Mouse (Mus musculus) R1 (cell line): ENCODE data around the gene Per1.

Experiments
- DNase-seq: peaks from one replicate; pipeline ENCODE4 v3.0.0-alpha.2; 2018; ENCODE audit warnings: low read depth, low spot score

Gene Per1

DNA sequence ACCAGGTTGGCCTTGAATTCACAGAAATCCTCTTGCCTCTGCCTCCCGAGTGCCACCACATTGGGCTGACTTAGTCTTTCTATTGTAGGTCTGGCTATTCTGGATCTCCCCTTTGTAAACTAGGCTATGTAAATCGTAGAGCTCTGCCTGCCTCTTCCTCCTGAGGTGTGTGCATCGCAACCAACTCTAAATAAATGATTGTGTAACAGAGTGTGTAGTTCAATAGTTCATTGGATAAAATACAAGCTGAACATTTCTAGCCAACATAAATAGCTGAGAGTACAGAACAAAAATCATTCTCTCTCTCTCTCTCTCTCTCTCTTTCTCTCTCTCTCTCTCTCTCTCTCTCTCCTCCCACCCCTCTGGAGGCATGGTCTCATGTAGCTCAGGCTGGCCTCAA is 19.6 kb downstream of the Per1 start:
- no peak for DNase-seq

DNA sequence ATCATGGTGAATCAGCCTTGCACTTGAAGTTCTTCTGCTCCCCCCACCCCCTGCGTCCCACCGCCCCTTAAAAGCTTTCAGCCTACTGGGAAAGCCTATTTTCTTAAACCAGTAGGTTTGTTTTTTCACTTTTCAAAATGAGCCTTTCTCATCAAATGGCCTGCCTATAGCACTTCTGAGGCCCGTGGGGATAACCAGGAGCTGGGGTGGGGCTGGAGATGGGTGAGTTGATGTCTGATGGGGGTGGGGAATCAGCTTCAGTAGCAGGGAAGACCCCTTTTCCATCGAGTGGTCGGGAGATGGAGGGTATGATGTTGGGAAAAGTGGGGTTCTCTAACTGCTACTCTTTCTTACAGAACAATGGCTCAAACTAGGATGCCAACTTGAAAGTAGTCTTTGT is 21.8 kb downstream of the Per1 start:
- DNase-seq = no peak

DNA sequence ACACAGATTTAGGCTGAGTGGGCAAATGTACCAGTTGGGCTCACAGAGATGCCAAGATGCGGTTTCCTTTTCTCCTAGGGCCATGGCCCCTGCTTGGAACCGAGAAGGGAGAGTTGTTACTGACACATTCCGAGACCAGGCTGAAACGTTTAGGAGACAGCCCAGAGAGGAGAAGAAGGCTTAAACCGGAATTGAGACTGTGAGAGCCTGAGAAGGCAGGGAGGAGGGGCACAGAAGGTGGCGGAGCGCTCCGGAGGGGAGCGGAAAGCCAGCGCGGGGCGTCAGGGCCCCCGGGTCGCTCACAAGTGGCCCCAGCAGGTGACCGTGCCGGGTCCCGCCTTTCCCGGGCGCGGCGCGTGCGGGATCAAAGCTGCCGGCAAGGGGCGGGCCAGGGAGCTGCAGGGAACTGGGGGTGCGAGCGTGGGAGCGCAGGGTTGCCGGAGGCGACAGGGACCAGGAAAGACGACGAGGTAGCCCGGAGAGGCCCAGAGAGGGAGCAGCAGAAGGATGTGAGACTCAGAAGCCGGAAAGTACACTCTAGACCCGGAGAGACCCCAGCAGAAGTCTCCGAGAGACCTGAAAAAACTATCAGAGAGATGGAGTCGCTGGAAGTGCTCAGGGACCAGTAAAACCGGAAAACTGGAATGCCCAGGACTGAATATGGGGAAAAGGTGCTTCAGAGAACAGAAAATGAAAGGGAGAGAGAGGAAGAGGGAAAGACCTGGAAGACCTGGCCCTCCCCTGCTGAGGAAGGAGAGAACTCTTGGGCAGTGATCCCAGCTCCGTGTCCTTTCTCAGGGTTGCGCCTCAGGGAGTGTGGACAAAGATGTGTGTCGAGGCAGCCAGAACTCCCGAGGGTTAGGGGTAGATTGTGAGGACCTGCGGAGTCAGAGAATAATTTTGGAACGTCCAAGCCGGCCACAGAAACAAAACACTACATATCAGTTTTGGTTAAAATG is 23.0 kb downstream of the Per1 start:
- DNase-seq = peak; percentile 66

DNA sequence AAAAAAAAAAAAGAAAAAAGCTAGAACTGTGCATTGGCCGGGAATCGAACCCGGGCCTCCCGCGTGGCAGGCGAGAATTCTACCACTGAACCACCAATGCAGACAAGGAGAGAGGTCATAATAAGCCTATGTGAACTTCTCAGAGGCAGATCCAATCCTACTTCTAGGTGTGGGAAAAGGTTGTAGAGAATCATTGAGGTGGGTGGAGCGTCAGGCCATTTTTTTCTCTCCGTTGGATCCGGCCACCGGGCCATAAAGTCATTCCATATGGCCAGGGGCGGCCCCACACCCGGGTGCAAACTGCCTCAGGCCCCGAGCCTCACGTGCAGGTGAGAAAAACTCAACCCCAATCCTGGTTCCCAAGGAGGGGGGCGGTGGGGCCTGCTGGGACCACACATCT is 23.7 kb downstream of the Per1 start:
- DNase-seq = peak; percentile 86

DNA sequence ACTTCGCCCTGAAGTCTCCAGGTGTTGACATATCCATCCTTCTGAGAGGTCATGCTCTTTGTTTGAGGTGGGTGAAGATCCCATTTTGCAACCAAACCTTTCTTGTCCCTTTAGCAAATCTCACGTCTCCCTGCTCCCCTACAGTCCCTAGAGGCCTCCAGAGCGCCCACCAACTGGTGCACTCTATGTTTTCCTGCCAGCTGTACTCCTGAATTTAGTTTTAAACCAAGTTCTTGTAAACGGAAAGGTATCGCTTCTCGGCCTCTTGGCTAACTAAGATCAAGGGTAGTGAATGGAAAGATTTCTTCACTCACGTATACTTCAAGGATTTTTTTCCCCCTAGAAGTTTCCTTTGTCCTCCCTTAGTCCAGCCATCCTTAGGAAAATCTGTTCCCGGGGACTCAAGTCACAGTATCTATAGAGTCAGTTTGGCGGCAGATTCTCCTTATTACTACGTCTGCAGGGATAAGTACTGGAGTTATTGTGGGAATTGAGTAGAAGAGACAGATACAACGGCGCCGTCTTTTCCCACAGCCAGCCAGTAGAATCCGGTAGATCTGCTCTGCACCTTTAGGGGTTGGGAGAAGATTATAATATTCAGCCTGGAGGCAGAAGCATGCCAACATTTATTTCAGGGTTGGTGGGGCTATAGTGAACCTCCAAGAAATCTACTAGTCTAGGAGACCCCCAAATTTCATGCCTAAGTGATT is 24.6 kb downstream of the Per1 start:
- no peak for DNase-seq

DNA sequence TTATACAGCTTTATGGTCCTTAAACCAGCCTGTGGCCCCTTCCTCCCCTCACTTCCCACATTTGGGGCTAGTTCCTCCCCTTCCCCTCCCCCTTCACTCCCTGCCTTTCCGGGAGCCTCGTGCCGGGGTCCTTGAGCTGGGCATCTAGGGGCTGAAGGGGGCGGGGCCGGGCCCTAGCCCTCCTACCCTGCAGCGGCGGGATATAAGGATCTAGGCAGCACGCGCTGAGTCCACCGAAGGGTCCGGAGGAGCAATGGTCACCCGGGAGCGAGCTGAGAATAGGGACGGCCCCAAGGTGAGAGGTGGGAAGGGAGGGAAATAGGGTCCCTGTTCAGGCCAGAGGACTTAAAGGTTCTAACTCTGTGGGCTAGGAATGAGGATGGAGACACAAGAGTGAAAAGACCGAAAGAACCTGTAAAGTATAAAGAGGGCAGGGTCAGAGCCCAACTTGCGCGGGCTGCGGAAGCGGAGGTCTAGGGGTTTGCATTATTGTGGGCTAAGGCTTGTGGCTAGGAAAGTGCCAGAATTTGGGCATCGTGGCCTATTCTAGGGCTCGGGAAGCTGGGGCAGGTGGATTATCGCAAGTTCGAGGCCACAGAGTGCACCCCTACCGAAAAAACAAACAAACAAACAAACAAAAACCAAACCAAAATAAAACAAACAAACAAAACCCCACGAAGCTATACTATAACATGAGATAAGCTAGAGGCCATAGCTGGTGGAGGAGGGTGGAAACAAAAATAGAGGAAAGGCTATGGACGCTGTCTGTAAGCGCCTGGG is 25.4 kb downstream of the Per1 start, which contains the start of gene Hes7:
Hes7 (plus strand) TSS at position 184 of the 780 bp plus-strand sequence.
- peak; percentile 27 for DNase-seq

DNA sequence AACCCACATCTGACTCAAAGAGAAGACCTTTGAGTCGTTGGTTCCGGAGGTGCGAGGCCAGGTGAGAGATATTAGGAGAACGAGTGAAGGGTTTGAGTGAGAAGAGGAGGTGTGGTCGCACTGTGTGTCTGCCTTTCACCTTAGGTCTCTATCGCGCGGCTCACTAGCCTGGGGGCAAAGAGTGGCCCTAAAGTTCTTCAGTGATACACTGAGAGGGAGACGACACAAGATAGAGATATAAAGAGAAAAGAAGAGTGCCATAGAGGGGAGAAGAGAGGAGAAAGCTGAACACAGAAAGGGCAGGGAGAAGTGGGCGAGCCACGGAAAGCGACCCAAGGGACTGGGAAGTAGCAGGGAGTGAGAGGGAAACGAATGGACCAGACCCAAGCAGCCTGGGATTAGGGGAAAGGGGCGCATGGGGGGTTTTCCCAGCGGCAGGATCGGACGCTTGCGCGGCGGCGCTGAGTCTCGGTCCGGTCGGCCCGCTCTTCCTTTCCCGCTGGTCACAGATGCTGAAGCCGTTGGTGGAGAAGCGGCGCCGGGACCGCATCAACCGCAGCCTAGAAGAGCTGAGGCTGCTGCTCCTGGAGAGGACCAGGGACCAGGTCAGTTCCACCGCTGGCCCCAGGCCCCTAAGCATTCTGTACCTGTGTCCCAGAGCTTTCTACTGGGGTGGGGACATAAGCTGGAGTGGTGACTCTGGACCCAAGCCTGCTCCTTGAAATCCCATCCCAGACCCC is 26.2 kb downstream of the Per1 start:
- peak; percentile 25 for DNase-seq

DNA sequence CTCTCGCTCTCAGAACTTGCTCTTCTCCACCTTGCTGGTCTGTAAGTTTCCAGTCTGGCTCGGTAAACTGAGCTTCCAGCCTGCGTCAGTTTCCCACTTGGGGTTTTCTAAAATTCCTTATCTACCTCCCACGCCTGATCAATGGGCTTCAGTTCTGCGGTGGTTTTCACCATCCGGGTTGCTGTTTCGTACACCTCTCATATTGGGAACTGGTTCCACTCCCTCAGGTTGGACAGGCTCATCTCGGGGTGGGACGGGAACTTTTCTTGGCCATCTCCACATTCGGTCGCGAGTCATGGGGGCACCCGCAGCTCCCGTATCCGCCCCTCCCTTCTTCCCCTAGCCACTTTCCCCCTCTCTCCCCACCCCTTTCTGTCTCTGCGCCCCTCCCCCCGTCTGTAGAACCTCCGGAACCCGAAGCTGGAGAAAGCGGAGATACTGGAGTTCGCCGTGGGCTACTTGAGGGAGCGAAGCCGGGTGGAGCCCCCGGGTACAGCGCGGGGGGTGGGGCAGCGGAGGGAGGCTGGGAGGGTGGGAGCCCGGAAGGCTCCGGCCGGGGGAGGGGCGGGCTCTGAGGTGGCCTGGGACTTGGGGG is 26.8 kb downstream of the Per1 start:
- DNase-seq = peak; percentile 79

DNA sequence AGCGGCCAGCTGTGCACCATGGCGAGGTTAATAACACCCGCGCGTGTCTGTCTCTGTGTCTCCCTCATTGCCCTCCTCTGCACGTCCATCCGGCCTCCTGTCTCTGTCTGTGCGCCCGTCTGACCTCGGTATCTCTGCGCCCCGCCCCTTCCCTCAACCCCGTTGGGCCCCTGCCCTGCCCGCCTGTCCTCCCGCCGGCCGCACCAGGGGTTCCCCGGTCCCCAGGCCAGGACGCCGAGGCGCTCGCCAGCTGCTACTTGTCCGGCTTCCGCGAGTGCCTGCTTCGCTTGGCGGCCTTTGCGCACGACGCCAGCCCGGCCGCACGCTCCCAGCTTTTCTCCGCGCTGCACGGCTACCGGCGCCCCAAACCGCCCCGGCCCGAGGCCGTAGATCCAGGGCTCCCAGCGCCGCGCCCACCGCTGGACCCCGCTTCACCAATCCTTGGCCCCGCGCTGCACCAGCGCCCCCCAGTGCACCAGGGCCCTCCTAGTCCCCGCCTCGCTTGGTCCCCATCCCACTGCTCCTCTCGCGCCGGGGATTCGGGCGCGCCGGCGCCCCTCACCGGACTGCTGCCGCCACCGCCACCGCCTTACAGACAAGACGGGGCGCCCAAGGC is 27.4 kb downstream of the Per1 start, which contains the start of gene 9130213A22Rik:
9130213A22Rik (minus strand) TSS at position 254 of the 616 bp plus-strand sequence.
- peak; percentile 80 for DNase-seq

DNA sequence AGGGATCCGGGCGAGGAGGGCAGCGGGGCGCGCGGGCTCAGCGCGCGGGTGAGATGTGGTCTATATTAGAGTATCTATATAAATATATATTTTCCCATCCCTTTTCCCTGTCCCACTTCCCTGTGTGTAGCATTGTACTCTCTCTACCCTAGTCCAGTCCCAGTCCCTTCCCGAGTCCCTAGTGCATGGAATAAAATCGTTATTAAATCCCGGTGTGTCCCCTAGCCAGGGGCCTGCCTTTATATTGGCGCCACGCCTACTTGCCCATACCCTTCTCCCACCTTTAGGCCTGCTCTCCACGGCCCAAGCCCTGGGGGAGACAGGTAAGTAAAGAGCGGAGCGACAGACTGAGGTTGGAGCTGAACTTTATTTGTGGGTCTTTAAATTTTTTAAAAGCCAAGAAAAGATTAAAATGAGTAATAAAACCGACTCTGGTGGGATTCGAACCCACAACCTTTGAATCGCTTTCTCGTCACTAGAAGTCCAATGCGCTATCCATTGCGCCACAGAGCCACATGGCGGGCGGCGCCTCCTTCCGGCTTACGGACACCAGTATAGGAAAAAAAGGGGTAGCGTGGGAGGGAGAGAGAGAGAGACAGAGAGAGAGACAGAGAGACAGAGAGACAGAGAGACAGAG is 28.2 kb downstream of the Per1 start:
- DNase-seq = peak; percentile 89

DNA sequence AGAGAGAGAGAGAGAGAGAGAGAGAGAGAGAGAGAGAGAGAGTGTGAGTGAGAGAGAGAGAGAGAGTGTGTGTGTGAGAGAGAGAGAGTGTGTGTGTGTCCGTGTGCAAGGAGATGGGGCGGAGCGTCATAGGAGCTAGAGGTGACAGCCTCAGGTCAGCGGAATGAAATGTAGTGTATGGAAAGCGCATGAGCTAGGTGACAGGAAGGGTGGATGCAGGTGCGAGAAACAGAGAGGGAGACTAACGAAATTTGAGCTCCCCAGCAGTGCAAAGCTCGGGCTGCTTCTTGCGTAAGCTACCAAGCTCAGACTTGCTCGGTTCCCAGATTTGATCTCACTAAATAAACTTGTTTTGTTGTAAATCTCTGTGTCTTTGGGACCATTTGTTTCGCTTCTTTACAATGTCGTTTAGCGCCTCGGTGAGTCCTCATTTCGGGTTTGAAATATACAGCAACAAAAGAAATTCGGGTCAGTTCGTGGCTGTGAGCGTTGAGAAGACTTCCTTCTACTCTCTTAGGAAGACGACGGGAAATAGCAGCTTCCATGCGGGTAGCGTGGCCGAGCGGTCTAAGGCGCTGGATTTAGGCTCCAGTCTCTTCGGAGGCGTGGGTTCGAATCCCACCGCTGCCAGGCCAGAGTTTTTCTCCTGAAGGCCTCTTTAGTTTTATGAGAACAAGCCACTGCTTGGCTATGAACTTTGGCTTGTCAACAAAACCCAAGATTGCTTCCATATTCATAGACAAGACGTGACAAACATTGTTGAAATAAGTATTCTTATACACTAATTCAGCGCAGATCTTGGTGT is 28.9 kb downstream of the Per1 start:
- peak; percentile 96 for DNase-seq

DNA sequence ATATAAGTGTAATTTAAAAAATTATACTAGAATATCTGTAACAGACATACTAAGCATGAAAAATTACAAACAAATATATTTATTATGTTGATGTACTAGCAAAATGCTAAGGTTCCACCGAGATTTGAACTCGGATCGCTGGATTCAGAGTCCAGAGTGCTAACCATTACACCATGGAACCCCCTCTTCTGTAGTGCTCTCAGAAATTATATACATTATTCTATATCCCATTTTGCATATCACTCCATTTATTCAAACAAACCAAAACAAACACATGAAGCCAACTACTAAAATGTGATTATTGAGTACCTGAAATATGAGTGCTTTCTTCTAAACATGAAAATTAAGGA is 29.5 kb downstream of the Per1 start:
- no peak for DNase-seq

DNA sequence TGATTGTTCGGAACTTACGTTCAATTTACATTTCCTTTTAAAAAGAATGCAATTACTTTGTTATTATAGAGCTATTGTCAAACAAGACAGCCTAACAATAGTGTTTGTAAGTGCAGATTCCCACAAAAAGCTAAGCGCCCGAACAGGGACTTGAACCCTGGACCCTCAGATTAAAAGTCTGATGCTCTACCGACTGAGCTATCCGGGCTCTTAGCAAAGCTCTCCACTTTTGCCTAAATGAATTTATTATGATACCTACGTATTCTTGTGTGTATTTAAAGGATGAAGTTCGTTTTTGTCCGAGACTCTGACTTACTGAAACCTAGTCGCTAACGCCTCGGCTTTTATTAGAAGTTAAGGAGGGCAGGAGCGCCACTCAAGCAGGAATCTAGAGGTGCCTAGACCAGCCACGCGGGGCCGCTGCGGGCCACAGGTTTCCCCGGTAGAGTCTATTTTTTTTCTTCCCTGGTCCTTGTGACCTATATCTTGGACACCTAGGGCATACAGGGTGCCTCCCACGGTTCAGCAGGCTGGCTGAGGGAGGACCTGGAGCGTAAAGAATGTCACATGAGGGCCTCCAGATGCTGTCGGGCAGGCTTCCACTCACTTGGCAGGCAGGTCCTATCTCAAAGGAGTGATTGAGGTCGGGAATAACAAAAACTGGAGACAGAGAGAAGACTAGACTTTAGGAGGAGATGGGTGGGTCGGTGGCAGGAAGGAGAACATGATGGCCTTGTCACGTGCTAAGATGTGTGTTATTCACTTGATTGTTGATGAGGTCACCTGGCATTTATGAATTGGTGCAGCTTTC is 30.2 kb downstream of the Per1 start:
- DNase-seq = peak; percentile 97

DNA sequence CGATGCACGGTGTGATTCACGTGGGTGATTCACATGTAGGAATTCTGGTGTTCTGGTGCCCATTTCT is 30.7 kb downstream of the Per1 start, which contains the start of gene Aloxe3:
Aloxe3 (plus strand) TSS at position 45 of the 67 bp plus-strand sequence.
- no peak for DNase-seq

DNA sequence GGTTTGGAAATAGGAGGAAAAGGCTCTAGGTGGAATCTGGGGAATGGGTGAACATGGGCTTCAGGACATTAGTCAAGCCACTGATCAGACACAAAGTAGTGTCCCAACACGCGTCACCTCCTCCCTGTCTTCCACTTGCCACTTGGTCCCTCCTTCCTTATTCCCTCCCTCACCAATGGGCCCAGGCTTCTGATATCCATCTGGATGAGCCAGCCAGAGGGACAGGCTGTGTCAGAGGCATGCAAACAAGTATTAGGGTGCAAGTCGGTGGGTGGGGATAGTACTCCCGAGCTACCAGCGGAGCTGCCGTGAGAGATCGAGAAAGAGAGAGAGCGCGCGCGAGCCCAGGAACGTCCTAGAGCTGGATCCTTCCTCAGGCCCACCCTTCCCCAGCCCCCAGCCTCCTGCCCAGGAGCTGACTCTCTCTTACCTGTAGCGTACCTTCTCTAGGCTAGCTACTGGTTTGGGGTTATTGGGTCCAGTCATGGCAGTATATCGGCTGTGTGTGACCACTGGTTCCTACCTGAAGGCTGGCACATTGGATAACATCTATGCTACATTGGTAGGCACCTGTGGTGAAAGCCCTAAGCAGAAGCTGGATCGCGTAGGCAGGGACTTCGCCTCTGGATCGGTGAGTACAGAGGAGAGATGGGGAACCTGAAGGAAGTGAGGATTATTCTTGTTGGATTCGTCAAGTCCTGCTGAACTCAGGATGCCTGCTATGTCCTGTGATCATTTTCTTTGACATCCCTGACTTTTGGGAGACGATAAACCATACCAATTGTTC is 31.1 kb downstream of the Per1 start:
- DNase-seq = peak; percentile 24

DNA sequence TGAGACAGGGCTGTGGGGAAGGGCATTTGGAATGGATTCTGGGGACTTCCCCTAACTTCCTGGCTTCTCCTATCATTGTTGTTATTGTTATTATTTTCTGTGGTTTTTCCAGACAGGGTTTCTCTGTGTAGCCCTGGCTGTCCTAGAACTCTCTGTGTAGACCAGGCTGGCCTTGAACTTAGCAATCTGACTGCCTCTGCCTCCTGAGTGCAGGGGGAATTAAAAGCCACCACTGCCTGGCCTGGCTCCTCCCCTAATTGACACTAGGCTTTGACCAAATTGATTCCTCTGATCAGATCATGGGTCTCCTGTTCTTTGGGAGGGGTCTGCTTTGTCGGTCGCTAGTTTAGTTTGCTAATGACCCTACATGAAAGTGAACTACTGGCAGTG is 31.7 kb downstream of the Per1 start:
- DNase-seq = peak; percentile 32

DNA sequence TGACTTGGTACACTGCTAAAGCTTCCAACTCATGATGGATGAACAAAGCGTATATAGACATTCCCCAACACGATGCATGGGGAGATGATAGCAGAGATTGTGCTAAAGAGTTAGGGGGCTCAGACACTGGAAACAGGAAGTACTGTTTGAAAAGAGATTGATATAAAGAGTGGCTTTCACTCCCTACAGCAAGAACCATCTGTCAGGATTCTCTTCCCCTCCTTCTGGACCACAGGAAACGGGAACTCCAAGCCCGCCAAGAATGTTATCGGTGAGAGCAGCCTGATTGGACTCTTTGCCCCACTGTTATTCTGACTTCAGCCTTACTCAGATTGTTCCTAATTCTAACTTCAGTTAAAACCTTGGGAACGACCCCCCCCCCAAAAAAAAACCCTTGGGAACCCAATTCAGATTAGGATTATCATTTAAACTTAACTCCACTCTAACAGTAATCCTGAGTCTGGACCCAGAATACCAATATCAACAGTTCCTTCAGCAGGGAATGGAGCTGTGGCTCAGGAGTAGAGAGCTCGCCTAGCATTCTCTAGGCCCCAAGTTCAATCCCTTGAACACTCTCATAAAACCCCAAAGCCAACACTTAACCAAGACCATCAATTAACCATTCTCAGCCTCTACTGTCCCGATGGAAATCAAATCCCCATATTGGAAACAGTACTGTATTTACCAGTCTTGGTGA is 33.6 kb downstream of the Per1 start:
- DNase-seq = no peak
